Mouse (Mus musculus) naive thymus-derived CD4-positive, alpha-beta T cell, adult 2 months (primary cell): Measurements from ENCODE around the gene Jmjd6.

Source experiments
- DNase-seq: peaks from one replicate; pipeline ENCODE4 v3.0.0-alpha.2; 2011; ENCODE audit warnings: low read depth

Gene Jmjd6

GRCm38 (mm10) chr11:116806136-116807071 lies 36.8 kb downstream of the Jmjd6 start:
- DNase-seq, result no peak

GRCm38 (mm10) chr11:116802709-116803108 lies 40.5 kb downstream of the Jmjd6 start:
- DNase-seq, result no peak

- DNase-seq, result no peak
Observed at GRCm38 (mm10) chr11:116801106-116801505, 42.1 kb downstream of the Jmjd6 start.

DNA sequence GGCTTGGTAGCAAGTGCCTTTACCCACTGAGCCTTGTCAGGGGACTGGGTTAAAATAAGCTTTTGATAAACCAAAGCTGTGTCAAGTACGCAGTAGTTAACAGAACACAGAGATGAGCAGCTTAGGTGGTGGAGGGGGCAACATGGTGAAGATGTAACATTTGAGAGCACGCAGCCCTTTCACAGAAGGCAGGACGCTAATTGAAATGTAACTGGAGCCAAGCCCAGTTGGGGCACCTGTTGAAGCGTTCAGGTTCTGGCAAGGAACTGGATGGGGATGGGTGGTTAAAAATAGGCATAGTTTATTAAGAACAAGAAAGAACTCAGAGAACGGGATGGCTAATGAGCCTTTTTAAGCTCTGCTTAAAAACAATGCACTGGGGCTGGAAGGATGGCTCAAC lies 43.9 kb downstream of the Jmjd6 start:
- no peak for DNase-seq
